Comparison of ENCODE assay signal across 21 mouse cellular contexts in the genomic region with DNA sequence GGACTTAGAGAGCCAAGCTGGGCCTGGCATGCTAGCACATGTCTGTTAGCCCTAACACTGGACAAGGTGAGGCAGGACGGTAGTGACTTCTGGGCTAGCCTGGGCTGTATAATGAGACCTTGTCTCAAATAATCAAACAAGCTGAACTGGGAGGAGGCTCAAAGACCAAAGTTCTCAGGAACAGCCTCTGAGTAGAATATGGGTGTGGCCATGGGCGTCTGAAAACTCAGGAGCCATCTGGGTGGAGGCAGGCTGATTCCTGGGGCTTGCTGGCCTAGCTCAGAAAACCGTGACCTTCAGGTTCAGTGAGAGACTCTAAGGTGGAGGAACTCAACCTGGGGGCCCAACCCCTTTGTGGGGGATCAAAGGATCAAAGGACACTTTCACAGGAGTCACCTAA. TPM values are rescaled to one million over a fixed set of nuclear protein-coding genes. Genes with fewer than 3 reads are reported as not detected.
A peak's percentile ranks its signal among the peaks of the same experiment; 100 is the strongest.
DNase-seq lines count a peak whose midpoint lies in the region; ATAC-seq and TF ChIP-seq lines count a peak whose summit lies in the region.
"Had no signal": no experiment of that assay in that cellular context is flagged by ENCODE, and none has a peak within 500 bp of the region (broad histone marks: within the 10 kb centered on the region; RNA-seq: fewer than 3 reads in every experiment).

No protein-coding gene starts in this region.

- peaks cover 48% of the 10 kb centered on the region for H3K4me1 ChIP-seq in liver, embryonic 12.5 days
- peaks cover 12% of the 10 kb centered on the region for H3K4me1 ChIP-seq in thymus, adult 2 months (replicated peaks; ENCODE audit: control insufficient read depth, insufficient read depth, low read length)
- H3K4me1 ChIP-seq: forebrain, embryonic 15.5 days; limb, embryonic 15.5 days; neural tube, embryonic 13.5 days had no signal

- H3K9ac ChIP-seq in liver, embryonic 12.5 days = peak overlapping the region; percentile 40; the same call in 1 of the 2 replicates
- H3K9ac ChIP-seq: forebrain, embryonic 15.5 days; limb, embryonic 15.5 days; neural tube, embryonic 13.5 days had no signal

- H3K36me3 ChIP-seq in liver, embryonic 12.5 days = 0 out of 2 replicates have a peak, but pooled peaks cover 16% of the 10 kb centered on the region
- no peaks in the 10 kb centered on the region for H3K36me3 ChIP-seq in thymus, adult 2 months (ENCODE audit: control insufficient read depth, insufficient read depth, low read length)
- H3K36me3 ChIP-seq: embryonic facial prominence, embryonic 10.5 days; forebrain, embryonic 15.5 days; limb, embryonic 15.5 days; neural tube, embryonic 13.5 days had no signal

- peak; percentile 86 for ATAC-seq in erythroid progenitor cell, adult 5-6 weeks (replicated peaks; ENCODE audit: low FRiP score, poor library complexity, severe bottlenecking)
- ATAC-seq in liver, embryonic 12.5 days = peak; percentile 75
- ATAC-seq: forebrain, embryonic 15.5 days; hindbrain, embryonic 16.5 days; Patski had no signal

- H3K9me3 ChIP-seq in liver, embryonic 12.5 days (replicated peaks) = no peaks in the 10 kb centered on the region
- H3K9me3 ChIP-seq: embryonic facial prominence, embryonic 10.5 days; forebrain, embryonic 15.5 days; limb, embryonic 15.5 days; neural tube, embryonic 13.5 days had no signal

- H3K4me3 ChIP-seq in layer of hippocampus, adult 2 months = no peak overlapping the region
- no peak overlapping the region for H3K4me3 ChIP-seq in liver, embryonic 12.5 days
- no peak overlapping the region for H3K4me3 ChIP-seq in thymus, adult 2 months (ENCODE audit: control insufficient read depth, insufficient read depth, low read length)
- H3K4me3 ChIP-seq: embryonic facial prominence, embryonic 10.5 days; erythroblast, embryonic 14.5 days; forebrain, embryonic 15.5 days; limb, embryonic 15.5 days; neural tube, embryonic 13.5 days had no signal

- DNase-seq in layer of hippocampus, adult 2 months (ENCODE audit: low spot score in 2 of 2) = no peak
- DNase-seq in layer of hippocampus, postnatal 25 days (ENCODE audit: extremely low spot score in 1 of 2, low spot score in 1 of 2) = no peak
- DNase-seq in yolk sac, embryonic 10.5 days (ENCODE audit: low spot score) = peak; percentile 38
- no peak for DNase-seq in thymus, adult 2 months
- DNase-seq in thymus, postnatal 4 days = no peak
- no peak for DNase-seq in natural killer cell, adult 2 months (ENCODE audit: low spot score in 2 of 2)
- DNase-seq: cerebellum, adult 11-12 months; heart, postnatal 4 days had no signal

- peak overlapping the region; percentile 22 for H3K4me2 ChIP-seq in liver, embryonic 12.5 days
- H3K4me2 ChIP-seq: forebrain, embryonic 15.5 days; limb, embryonic 15.5 days; midbrain, embryonic 11.5 days; neural tube, embryonic 13.5 days had no signal

- TF ChIP-seq CTCF in layer of hippocampus, adult 2 months (conservative IDR thresholded peaks at IDR 0.05) = no peak
- TF ChIP-seq CTCF in thymus, adult 2 months (IDR thresholded peaks at IDR 0.05; ENCODE audit: borderline replicate concordance, control insufficient read depth, extremely low read depth, insufficient read depth, low read length, poor library complexity) = no peak

- WGBS in liver, embryonic 12.5 days (ENCODE audit: insufficient replicate concordance) = 43% methylated on average over 3 of the region's 3 CpGs
- WGBS in thymus, adult 2 months = 83% methylated on average over 3 of the region's 3 CpGs

- no peaks in the 10 kb centered on the region for H3K27me3 ChIP-seq in liver, embryonic 12.5 days (replicated peaks)
- no peaks in the 10 kb centered on the region for H3K27me3 ChIP-seq in thymus, adult 2 months (ENCODE audit: control insufficient read depth, insufficient read depth, low read length)
- H3K27me3 ChIP-seq: forebrain, embryonic 15.5 days; limb, embryonic 15.5 days; neural tube, embryonic 13.5 days; Patski had no signal

- TF ChIP-seq POLR2A in thymus, adult 2 months (IDR thresholded peaks at IDR 0.05; ENCODE audit: control insufficient read depth, extremely low read depth, insufficient read depth, low read length, poor library complexity) = no peak

- peak overlapping the region; percentile 62 for H3K27ac ChIP-seq in layer of hippocampus, adult 2 months
- H3K27ac ChIP-seq in liver, embryonic 12.5 days = peak overlapping the region; percentile 15; the same call in 1 of the 2 replicates
- no peak overlapping the region for H3K27ac ChIP-seq in thymus, adult 2 months (ENCODE audit: control insufficient read depth, insufficient read depth, low read length)
- H3K27ac ChIP-seq: embryonic facial prominence, embryonic 10.5 days; forebrain, embryonic 15.5 days; limb, embryonic 15.5 days; neural tube, embryonic 13.5 days had no signal

RNA-seq across cellular contexts. Expression of a gene that starts 13.4 kb away (rescaled TPM):
- total RNA-seq in layer of hippocampus, adult 2 months (2021) = 10 to 100 TPM; 16.6 to 18.8 TPM
- 10 to 100 TPM; 16.9 to 21.9 TPM for total RNA-seq in layer of hippocampus, postnatal 25 days (2021)
- 7.2 and 23.1 TPM in 2 replicates for total RNA-seq in erythroid progenitor cell, adult 5-6 weeks (2015; ENCODE audit: low replicate concordance)
- 34.8 and 64.6 TPM in 2 replicates for total RNA-seq in erythroid progenitor cell, adult 5-6 weeks (2017; ENCODE audit: low replicate concordance)
- 17.2 and 17.9 TPM in 2 replicates for polyA plus RNA-seq in liver, embryonic 12.5 days (2016; fragmentation: Nextera tagmentation; extraction: Ambion mirVana)
- polyA plus RNA-seq in thymus, adult 2 months (2012; rRNA removed) = 16.5 and 17.8 TPM in 2 replicates

RNA-seq across cellular contexts. Expression of a gene that starts 27.9 kb away (rescaled TPM):
- 10 to 100 TPM; 44.3 to 44.9 TPM for total RNA-seq in layer of hippocampus, adult 2 months (2021)
- total RNA-seq in layer of hippocampus, postnatal 25 days (2021) = 10 to 100 TPM; 47.3 to 52.3 TPM
- 4.7 and 52.0 TPM in 2 replicates for total RNA-seq in erythroid progenitor cell, adult 5-6 weeks (2015; ENCODE audit: low replicate concordance)
- 3.6 and 4.2 TPM in 2 replicates for total RNA-seq in erythroid progenitor cell, adult 5-6 weeks (2017; ENCODE audit: low replicate concordance)
- polyA plus RNA-seq in liver, embryonic 12.5 days (2016; fragmentation: Nextera tagmentation; extraction: Ambion mirVana) = 13.9 and 14.8 TPM in 2 replicates
- 33.5 and 37.9 TPM in 2 replicates for polyA plus RNA-seq in thymus, adult 2 months (2012; rRNA removed)

RNA-seq across cellular contexts. Expression of a gene that starts 45.2 kb away (rescaled TPM):
- total RNA-seq in layer of hippocampus, adult 2 months (2021) = 10 to 100 TPM; 60.4 to 67.8 TPM
- total RNA-seq in layer of hippocampus, postnatal 25 days (2021) = 10 to 100 TPM; 56.2 to 59.4 TPM
- 14.3 and 17.7 TPM in 2 replicates for total RNA-seq in erythroid progenitor cell, adult 5-6 weeks (2015; ENCODE audit: low replicate concordance)
- total RNA-seq in erythroid progenitor cell, adult 5-6 weeks (2017; ENCODE audit: low replicate concordance) = 44.0 and 55.7 TPM in 2 replicates
- polyA plus RNA-seq in liver, embryonic 12.5 days (2016; fragmentation: Nextera tagmentation; extraction: Ambion mirVana) = 1.3 TPM in 2 replicates
- polyA plus RNA-seq in thymus, adult 2 months (2012; rRNA removed) = 35.2 and 35.7 TPM in 2 replicates

RNA-seq across cellular contexts. Expression of a gene that starts 47.1 kb away (rescaled TPM):
- total RNA-seq in layer of hippocampus, adult 2 months (2021) = 100 to 1,000 TPM; 211 to 234 TPM
- 100 to 1,000 TPM; 228 to 246 TPM for total RNA-seq in layer of hippocampus, postnatal 25 days (2021)
- total RNA-seq in erythroid progenitor cell, adult 5-6 weeks (2015; ENCODE audit: low replicate concordance) = 109 and 117 TPM in 2 replicates
- total RNA-seq in erythroid progenitor cell, adult 5-6 weeks (2017; ENCODE audit: low replicate concordance) = 41.2 and 42.5 TPM in 2 replicates
- 106 and 109 TPM in 2 replicates for polyA plus RNA-seq in liver, embryonic 12.5 days (2016; fragmentation: Nextera tagmentation; extraction: Ambion mirVana)
- 197 and 243 TPM in 2 replicates for polyA plus RNA-seq in thymus, adult 2 months (2012; rRNA removed)

RNA-seq across cellular contexts. Expression of a gene that starts 51.1 kb away (rescaled TPM):
- under 1 TPM; 0.33 to 0.86 TPM for total RNA-seq in layer of hippocampus, adult 2 months (2021)
- total RNA-seq in layer of hippocampus, postnatal 25 days (2021) = under 1 TPM; 0.20 to 0.80 TPM
- total RNA-seq in erythroid progenitor cell, adult 5-6 weeks (2015; ENCODE audit: low replicate concordance) = not detected in 2 replicates
- not detected in 2 replicates for total RNA-seq in erythroid progenitor cell, adult 5-6 weeks (2017; ENCODE audit: low replicate concordance)
- 0.10 and 0.11 TPM in 2 replicates for polyA plus RNA-seq in liver, embryonic 12.5 days (2016; fragmentation: Nextera tagmentation; extraction: Ambion mirVana)
- polyA plus RNA-seq in thymus, adult 2 months (2012; rRNA removed) = not detected in 2 replicates
- total RNA-seq: gastrocnemius, adult 18-20 months; granulocyte monocyte progenitor cell, adult 5-6 weeks; heart, postnatal 4 days; monocyte, adult 5-6 weeks had no signal
- polyA plus RNA-seq: erythroblast, embryonic 14.5 days; limb, embryonic 15.5 days; Patski had no signal
